Mouse (Mus musculus): ENCODE measurements around the gene Clec4n. TPM values are rescaled to one million over a fixed set of nuclear protein-coding genes. Genes with fewer than 3 reads are reported as not detected.

The Clec4n gene
- total and polyA plus RNA-seq, 3 experiments: not detected

GRCm38 (mm10) chr6:123261555-123262161 lies 32.0 kb downstream of the Clec4n start, which contains the start of gene Clec4d:
Gene Clec4d, plus strand, starts transcription at chr6:123262111.
- Histone ChIP-seq H3K4me3 (replicated peaks in 1 of 3; ENCODE audit: low read depth in 2 of 3, low read length in 2 of 3, poor library complexity in 1 of 3) (no peak within 1 kb of the TSS), H3K36me3 (replicated peaks in 1 of 2; ENCODE audit: control insufficient read depth in 1 of 2, insufficient read depth in 1 of 2, low read length in 1 of 2) (no peaks in the 10 kb centered on the region), H3K9ac (ENCODE audit: insufficient read depth, low read depth) (no peak within 1 kb of the TSS), H3K27ac (ENCODE audit: insufficient read depth, low read depth) (no peak within 1 kb of the TSS), H3K79me2 (replicated peaks; ENCODE audit: control insufficient read depth, extremely low read depth, insufficient read depth, poor library complexity, severe bottlenecking) (no peaks in the 10 kb centered on the region), H3K4me1 (ENCODE audit: control insufficient read depth in 1 of 2, insufficient read depth in 2 of 2) (peaks cover 3 to 8% of the 10 kb centered on the region in 2 experiments), H3K9me3 (replicated peaks; ENCODE audit: low read length) (no peaks in the 10 kb centered on the region), H3K27me3 (replicated peaks) (no peaks in the 10 kb centered on the region), H3K4me2 (ENCODE audit: insufficient read depth, low read depth, poor library complexity, severe bottlenecking) (peak within 1 kb of the TSS; percentile 44; the same call in 1 of the 2 replicates)
- dilution Hi-C loops (cut with MboI; ENCODE audit: extremely low pct_ligation_motif_present, extremely low pct_unique_long_range_greater_than_20kb, low sequenced_read_pairs) (no loop called here), in situ Hi-C loops (cut with MboI; ENCODE audit: low pct_ligation_motif_present, low pct_unique_long_range_greater_than_20kb, low sequenced_read_pairs) (no loop called here)
- TF ChIP-seq ETS1 (conservative IDR thresholded peaks at IDR 0.05; ENCODE audit: low read depth, low read length) (no peak), USF2 (conservative IDR thresholded peaks at IDR 0.05; ENCODE audit: low read depth, low read length) (no peak), KAT2A (IDR thresholded peaks at IDR 0.05; ENCODE audit: insufficient replicate concordance, low read length) (no peak), CTCF (conservative IDR thresholded peaks at IDR 0.05 in 1 of 2, IDR thresholded peaks at IDR 0.05 in 1 of 2; ENCODE audit: low read depth in 2 of 2, low read length in 2 of 2) (peak in 1 of 2 experiments; percentile 59; a peak in 2 of 4 replicates), SIN3A (IDR thresholded peaks at IDR 0.05; ENCODE audit: low read length) (no peak), RAD21 (IDR thresholded peaks at IDR 0.05; ENCODE audit: low read depth, low read length) (peak; percentile 68), POLR2AphosphoS2 (IDR thresholded peaks at IDR 0.05; ENCODE audit: low read depth, low read length) (no peak), TCF12 (IDR thresholded peaks at IDR 0.05; ENCODE audit: low read depth, low read length) (no peak), SMC3 (IDR thresholded peaks at IDR 0.05; ENCODE audit: low read depth, low read length) (peak; percentile 27; the same call in 1 of the 2 replicates), PAX5 (IDR thresholded peaks at IDR 0.05; ENCODE audit: low read length) (no peak)
- no peak for DNase-seq (ENCODE audit: extremely low read depth)

GRCm38 (mm10) chr6:123264194-123264593 lies 34.6 kb downstream of the Clec4n start:
- Histone ChIP-seq H3K4me3 (replicated peaks in 1 of 3; ENCODE audit: low read depth in 2 of 3, low read length in 2 of 3, poor library complexity in 1 of 3) (no peak overlapping the region), H3K9me3 (replicated peaks; ENCODE audit: low read length) (no peaks in the 10 kb centered on the region), H3K4me2 (ENCODE audit: insufficient read depth, low read depth, poor library complexity, severe bottlenecking) (no peak overlapping the region), H3K79me2 (replicated peaks; ENCODE audit: control insufficient read depth, extremely low read depth, insufficient read depth, poor library complexity, severe bottlenecking) (no peaks in the 10 kb centered on the region), H3K36me3 (replicated peaks in 1 of 2; ENCODE audit: control insufficient read depth in 1 of 2, insufficient read depth in 1 of 2, low read length in 1 of 2) (no peaks in the 10 kb centered on the region), H3K9ac (ENCODE audit: insufficient read depth, low read depth) (no peak overlapping the region), H3K27ac (ENCODE audit: insufficient read depth, low read depth) (no peak overlapping the region), H3K4me1 (ENCODE audit: control insufficient read depth in 1 of 2, insufficient read depth in 2 of 2) (peaks cover 3 to 8% of the 10 kb centered on the region in 2 experiments), H3K27me3 (replicated peaks) (no peaks in the 10 kb centered on the region)
- no peak for TF ChIP-seq HCFC1 (IDR thresholded peaks at IDR 0.05; ENCODE audit: low read depth, low read length)
- no peak for TF ChIP-seq CTCF (conservative IDR thresholded peaks at IDR 0.05 in 1 of 2, IDR thresholded peaks at IDR 0.05 in 1 of 2; ENCODE audit: low read depth in 2 of 2, low read length in 2 of 2)
- TF ChIP-seq POLR2AphosphoS2 (IDR thresholded peaks at IDR 0.05; ENCODE audit: low read depth, low read length): no peak
- no peak for TF ChIP-seq E2F4 (IDR thresholded peaks at IDR 0.05; ENCODE audit: insufficient replicate concordance, low read depth, low read length)
- TF ChIP-seq CHD1 (IDR thresholded peaks at IDR 0.05; ENCODE audit: low read depth, low read length): no peak
- no peak for TF ChIP-seq RAD21 (IDR thresholded peaks at IDR 0.05; ENCODE audit: low read depth, low read length)
- no peak for TF ChIP-seq USF2 (conservative IDR thresholded peaks at IDR 0.05; ENCODE audit: low read depth, low read length)
- TF ChIP-seq ELF1 (IDR thresholded peaks at IDR 0.05; ENCODE audit: low read depth, low read length): no peak
- no peak for TF ChIP-seq JUND (conservative IDR thresholded peaks at IDR 0.05; ENCODE audit: low read depth, low read length)
- TF ChIP-seq NELFE (IDR thresholded peaks at IDR 0.05; ENCODE audit: low read depth, low read length): no peak
- TF ChIP-seq MYC (IDR thresholded peaks at IDR 0.05; ENCODE audit: low read depth, low read length): no peak
- no peak for TF ChIP-seq MAFK (IDR thresholded peaks at IDR 0.05; ENCODE audit: insufficient replicate concordance, low read length)
- no peak for TF ChIP-seq PAX5 (IDR thresholded peaks at IDR 0.05; ENCODE audit: low read length)
- TF ChIP-seq MAX (IDR thresholded peaks at IDR 0.05; ENCODE audit: low read length): no peak
- no peak for TF ChIP-seq TBP (conservative IDR thresholded peaks at IDR 0.05; ENCODE audit: low read depth, low read length)
- no peak for TF ChIP-seq TCF12 (IDR thresholded peaks at IDR 0.05; ENCODE audit: low read depth, low read length)
- TF ChIP-seq BHLHE40 (IDR thresholded peaks at IDR 0.05; ENCODE audit: low read depth, low read length): no peak
- TF ChIP-seq SMC3 (IDR thresholded peaks at IDR 0.05; ENCODE audit: low read depth, low read length): no peak
- in situ Hi-C loops (cut with MboI; ENCODE audit: low pct_ligation_motif_present, low pct_unique_long_range_greater_than_20kb, low sequenced_read_pairs): no loop called here
- dilution Hi-C loops (cut with MboI; ENCODE audit: extremely low pct_ligation_motif_present, extremely low pct_unique_long_range_greater_than_20kb, low sequenced_read_pairs): no loop called here
- no peak for DNase-seq (ENCODE audit: extremely low read depth)
